Mouse (Mus musculus) liver, embryonic 14.5 days (tissue): ENCODE data around the gene 1810062G17Rik. TPM values are rescaled to one million over a fixed set of nuclear protein-coding genes. Genes with fewer than 3 reads are reported as not detected.
A peak's percentile ranks its signal among the peaks of the same experiment; 100 is the strongest.

Experiments
- ATAC-seq: fragments of 200-750 bp; cut with Nextera tagmentation; 2 replicates; pipeline ENCODE4 v1.8.0; 2017; ENCODE audit warnings: moderate number of reproducible peaks, mild to moderate bottlenecking, moderate library complexity; ENCODE audit not compliant: insufficient read depth
- DNase-seq, 3 experiments: peaks; one replicate each; pipeline ENCODE4 v3.0.0-alpha.2; 2012 to 2013; ENCODE audit warnings: low read depth in 3 of 3, low spot score in 3 of 3
- H3K27ac ChIP-seq: fragments of 300-500 bp; sonication (generic); 2 replicates; pipeline ENCODE4 v1.5.1; 2014; ENCODE audit warnings: moderate library complexity, mild to moderate bottlenecking, control low read depth, inconsistent platforms
- H3K27me3 ChIP-seq: fragments of 300-500 bp; sonication (generic); 2 replicates; pipeline ENCODE4 v1.6.1; 2014; ENCODE audit warnings: mild to moderate bottlenecking, low read length, moderate library complexity; ENCODE audit not compliant: control insufficient read depth, insufficient read depth
- H3K36me3 ChIP-seq: fragments of 300-500 bp; sonication (generic); replicated peaks from 2 replicates; pipeline ENCODE4 v1.6.1; 2014; ENCODE audit warnings: low read depth; ENCODE audit not compliant: control insufficient read depth, insufficient read depth
- H3K4me1 ChIP-seq, 2 experiments: fragments of 200-500 bp in 1 of 2; fragments of 300-500 bp in 1 of 2; sonication (generic) in 1 of 2; replicated peaks; 2 replicates each; pipeline ENCODE4 v1.6.1; 2012 to 2014; ENCODE audit warnings: antibody characterized with exemption in 1 of 2, inconsistent platforms in 1 of 2, low read length in 1 of 2; ENCODE audit not compliant: control insufficient read depth in 2 of 2, insufficient read depth in 2 of 2
- H3K4me2 ChIP-seq: fragments of 300-500 bp; sonication (generic); 2 replicates; pipeline ENCODE4 v1.6.1; 2014; ENCODE audit warnings: low read depth, mild to moderate bottlenecking, control low read depth, moderate library complexity
- H3K4me3 ChIP-seq, 2 experiments: fragments of 200-500 bp in 1 of 2; fragments of 300-500 bp in 1 of 2; sonication (generic) in 1 of 2; 2 replicates each; pipeline ENCODE4 v1.5.1; 2012 to 2014; ENCODE audit warnings: low read depth in 2 of 2, low read length in 2 of 2, mild to moderate bottlenecking in 2 of 2, control low read depth in 1 of 2, inconsistent platforms in 1 of 2, moderate library complexity in 1 of 2; ENCODE audit not compliant: insufficient read depth in 1 of 2
- H3K9ac ChIP-seq: fragments of 300-500 bp; sonication (generic); replicated peaks from 2 replicates; pipeline ENCODE4 v1.6.1; 2014; ENCODE audit warnings: mild to moderate bottlenecking, control low read depth, moderate library complexity
- H3K9me3 ChIP-seq: fragments of 300-500 bp; sonication (generic); 2 replicates; pipeline ENCODE4 v1.6.1; 2016; ENCODE audit warnings: low read length, mixed read lengths; ENCODE audit not compliant: control insufficient read depth
- CTCF ChIP-seq: IDR thresholded peaks from 2 replicates; pipeline ENCODE4 v1.5.1; 2016; ENCODE audit warnings: antibody characterized with exemption, low read depth, control low read depth
- EP300 ChIP-seq: IDR thresholded peaks from 2 replicates; pipeline ENCODE4 v1.6.1; 2016; ENCODE audit warnings: antibody characterized with exemption, low read depth
- WGBS: fragments of 180-500 bp; shearing (Covaris S2); extraction: QIAGEN DNeasy Blood & Tissue Kit; methylation state at CpG from one replicate; pipeline ENCODE4 v1.1.7; 2014; ENCODE audit not compliant: insufficient replicate concordance; 5-methylcytosine and 5-hydroxymethylcytosine counted together
- polyA plus RNA-seq, 2 experiments: library from polyadenylated mRNA; depleted of rRNA in 1 of 2; stranded (reverse) in 1 of 2; unstranded in 1 of 2; fragments of >200 nt; fragmentation: Nextera tagmentation in 1 of 2; extraction: Ambion mirVana in 1 of 2; gene quantifications; 2 replicates each; pipeline versions ENCODE4 v1.2.1 to v1.2.3; 2012 to 2014

The 1810062G17Rik gene
- polyA plus RNA-seq, 2 experiments: 0.77 to 1.1 TPM

- no peak overlapping the region for H3K27ac ChIP-seq
- ATAC-seq: no peak
- H3K4me2 ChIP-seq: no peak overlapping the region
- no peak for TF ChIP-seq CTCF
- no peak for TF ChIP-seq EP300
- 58% methylated on average over 10 of the region's 10 CpGs for WGBS
- no peaks in the 10 kb centered on the region for H3K4me1 ChIP-seq
- H3K9me3 ChIP-seq: no peaks in the 10 kb centered on the region
- H3K9ac ChIP-seq: no peak overlapping the region
- H3K36me3 ChIP-seq: no peaks in the 10 kb centered on the region
- no peak overlapping the region for H3K4me3 ChIP-seq
- no peaks in the 10 kb centered on the region for H3K27me3 ChIP-seq
- no peak for DNase-seq
These were observed 30.3 kb downstream of the 1810062G17Rik start for GRCm38 (mm10) chr3:36505809-36506735.

GRCm38 (mm10) chr3:36511491-36511890, 35.8 kb downstream of the 1810062G17Rik start:
- no peak for ATAC-seq
- Histone ChIP-seq H3K4me3 (no peak overlapping the region), H3K4me2 (no peak overlapping the region), H3K9me3 (no peaks in the 10 kb centered on the region), H3K27me3 (no peaks in the 10 kb centered on the region), H3K27ac (no peak overlapping the region), H3K9ac (no peak overlapping the region), H3K4me1 (no peaks in the 10 kb centered on the region), H3K36me3 (no peaks in the 10 kb centered on the region)
- no peak for DNase-seq
- 63% methylated on average over 6 of the region's 6 CpGs for WGBS
- TF ChIP-seq CTCF (no peak), EP300 (no peak)

- H3K9ac ChIP-seq: no peak overlapping the region
- no peak for DNase-seq
- no peak for ATAC-seq
- peaks cover 7% of the 10 kb centered on the region for H3K27me3 ChIP-seq
- no peaks in the 10 kb centered on the region for H3K36me3 ChIP-seq
- H3K27ac ChIP-seq: no peak overlapping the region
- H3K4me1 ChIP-seq: no peaks in the 10 kb centered on the region
- WGBS: 65% methylated on average over 9 of the region's 9 CpGs
- no peak for TF ChIP-seq CTCF
- TF ChIP-seq EP300: no peak
- no peak overlapping the region for H3K4me2 ChIP-seq
- no peak overlapping the region for H3K4me3 ChIP-seq
- H3K9me3 ChIP-seq: no peaks in the 10 kb centered on the region
These were observed 40.5 kb downstream of the 1810062G17Rik start for GRCm38 (mm10) chr3:36516196-36516595.

GRCm38 (mm10) chr3:36521073-36522060, 45.6 kb downstream of the 1810062G17Rik start, which contains the start of gene Gm11549:
TSS of gene Gm11549 (minus strand) at chr3:36521813.
- Histone ChIP-seq H3K36me3 (no peaks in the 10 kb centered on the region), H3K4me1 (no peaks in the 10 kb centered on the region), H3K4me2 (peak within 1 kb of the TSS; percentile 38), H3K4me3 (peak within 1 kb of the TSS; percentile 26 to 29; a peak in 3 of 4 replicates), H3K27me3 (peaks cover 16% of the 10 kb centered on the region), H3K27ac (no peak within 1 kb of the TSS), H3K9ac (no peak within 1 kb of the TSS), H3K9me3 (no peaks in the 10 kb centered on the region)
- whole genome bisulfite sequencing: 3% methylated on average over 51 of the region's 51 CpGs
- no peak for ATAC-seq
- no peak for TF ChIP-seq CTCF
- no peak for TF ChIP-seq EP300
- no peak for DNase-seq
